Mouse (Mus musculus): Measurements from ENCODE around the gene Hsd17b1. TPM values are rescaled to one million over a fixed set of nuclear protein-coding genes. Genes with fewer than 3 reads are reported as not detected.

Hsd17b1 gene
- polyA plus RNA-seq, 1 experiment from 2014 or later, result 0.08 TPM

- TF ChIP-seq CTCF (IDR thresholded peaks at IDR 0.05; ENCODE audit: low read depth), result peak; percentile 48
These were observed 15.9 kb upstream of the Hsd17b1 start for GRCm38 (mm10) chr11:101062165-101062884.

GRCm38 (mm10) chr11:101062971-101063675, 15.1 kb upstream of the Hsd17b1 start:
- TF ChIP-seq CTCF (IDR thresholded peaks at IDR 0.05; ENCODE audit: low read depth), result no peak
- Histone ChIP-seq H3K36me3 (ENCODE audit: control insufficient read depth, insufficient read depth) (peaks cover 12% of the 10 kb centered on the region), H3K4me1 (replicated peaks; ENCODE audit: control insufficient read depth, insufficient read depth, low read length) (peaks cover 19% of the 10 kb centered on the region; the same call in 1 of the 2 replicates), H3K27me3 (replicated peaks; ENCODE audit: control insufficient read depth, insufficient read depth, low read length) (no peaks in the 10 kb centered on the region), H3K4me3 (ENCODE audit: low read depth, low read length) (no peak overlapping the region), H3K9me3 (ENCODE audit: control insufficient read depth) (no peaks in the 10 kb centered on the region), H3K9ac (ENCODE audit: low read depth, low read length) (no peak overlapping the region), H3K4me2 (replicated peaks; ENCODE audit: low read depth) (peak overlapping the region; percentile 30), H3K27ac (ENCODE audit: low read depth, low read length) (peak overlapping the region; percentile 92)
- WGBS, result 46% methylated on average over 14 of the region's 14 CpGs
- ATAC-seq, result no peak; the same call in none of the 2 replicates

More at GRCm38 (mm10) chr11:101062165-101062884, 15.9 kb upstream of the Hsd17b1 start:
- Histone ChIP-seq H3K9ac (ENCODE audit: low read depth, low read length) (no peak overlapping the region), H3K4me1 (replicated peaks; ENCODE audit: control insufficient read depth, insufficient read depth, low read length) (peaks cover 23% of the 10 kb centered on the region), H3K36me3 (ENCODE audit: control insufficient read depth, insufficient read depth) (peaks cover 12% of the 10 kb centered on the region), H3K27ac (ENCODE audit: low read depth, low read length) (peak overlapping the region; percentile 92; the same call in 1 of the 2 replicates), H3K4me2 (replicated peaks; ENCODE audit: low read depth) (no peak overlapping the region), H3K27me3 (replicated peaks; ENCODE audit: control insufficient read depth, insufficient read depth, low read length) (no peaks in the 10 kb centered on the region), H3K4me3 (ENCODE audit: low read depth, low read length) (no peak overlapping the region), H3K9me3 (ENCODE audit: control insufficient read depth) (no peaks in the 10 kb centered on the region)
- no peak for ATAC-seq
- 73% methylated on average over 12 of the region's 12 CpGs for WGBS

- no peaks in the 10 kb centered on the region for H3K27me3 ChIP-seq (replicated peaks; ENCODE audit: control insufficient read depth, insufficient read depth, low read length)
- H3K27ac ChIP-seq (ENCODE audit: low read depth, low read length), result peak overlapping the region; percentile 92
- peaks cover 16% of the 10 kb centered on the region; the same call in 1 of the 2 replicates for H3K4me1 ChIP-seq (replicated peaks; ENCODE audit: control insufficient read depth, insufficient read depth, low read length)
- H3K36me3 ChIP-seq (ENCODE audit: control insufficient read depth, insufficient read depth), result peaks cover 9% of the 10 kb centered on the region
- no peak for TF ChIP-seq CTCF (IDR thresholded peaks at IDR 0.05; ENCODE audit: low read depth)
- H3K4me2 ChIP-seq (replicated peaks; ENCODE audit: low read depth), result peak overlapping the region; percentile 30
- H3K9me3 ChIP-seq (ENCODE audit: control insufficient read depth), result no peaks in the 10 kb centered on the region
- ATAC-seq, result peak; percentile 76
- peak overlapping the region; percentile 45; the same call in 1 of the 2 replicates for H3K9ac ChIP-seq (ENCODE audit: low read depth, low read length)
- WGBS, result 4% methylated on average over 12 of the region's 12 CpGs
- no peak overlapping the region for H3K4me3 ChIP-seq (ENCODE audit: low read depth, low read length)
These were observed 14.4 kb upstream of the Hsd17b1 start for GRCm38 (mm10) chr11:101063676-101064327.

GRCm38 (mm10) chr11:101064462-101064861, 13.7 kb upstream of the Hsd17b1 start:
- H3K4me3 ChIP-seq (ENCODE audit: low read depth, low read length), result no peak overlapping the region
- peaks cover 7% of the 10 kb centered on the region for H3K36me3 ChIP-seq (ENCODE audit: control insufficient read depth, insufficient read depth)
- WGBS, result 42% methylated on average over 4 of the region's 4 CpGs
- no peak overlapping the region for H3K9ac ChIP-seq (ENCODE audit: low read depth, low read length)
- no peak for ATAC-seq
- TF ChIP-seq CTCF (IDR thresholded peaks at IDR 0.05; ENCODE audit: low read depth), result no peak
- peak overlapping the region; percentile 92 for H3K27ac ChIP-seq (ENCODE audit: low read depth, low read length)
- peaks cover 16% of the 10 kb centered on the region; the same call in 1 of the 2 replicates for H3K4me1 ChIP-seq (replicated peaks; ENCODE audit: control insufficient read depth, insufficient read depth, low read length)
- no peak overlapping the region; the same call in 1 of the 2 replicates for H3K4me2 ChIP-seq (replicated peaks; ENCODE audit: low read depth)
- H3K27me3 ChIP-seq (replicated peaks; ENCODE audit: control insufficient read depth, insufficient read depth, low read length), result no peaks in the 10 kb centered on the region
- no peaks in the 10 kb centered on the region for H3K9me3 ChIP-seq (ENCODE audit: control insufficient read depth)

GRCm38 (mm10) chr11:101065002-101065401, 13.2 kb upstream of the Hsd17b1 start:
- Histone ChIP-seq H3K4me2 (replicated peaks; ENCODE audit: low read depth) (no peak overlapping the region), H3K27me3 (replicated peaks; ENCODE audit: control insufficient read depth, insufficient read depth, low read length) (no peaks in the 10 kb centered on the region), H3K27ac (ENCODE audit: low read depth, low read length) (peak overlapping the region; percentile 92; the same call in 1 of the 2 replicates), H3K36me3 (ENCODE audit: control insufficient read depth, insufficient read depth) (peaks cover 7% of the 10 kb centered on the region), H3K4me1 (replicated peaks; ENCODE audit: control insufficient read depth, insufficient read depth, low read length) (peaks cover 16% of the 10 kb centered on the region; the same call in 1 of the 2 replicates), H3K9ac (ENCODE audit: low read depth, low read length) (no peak overlapping the region), H3K4me3 (ENCODE audit: low read depth, low read length) (no peak overlapping the region), H3K9me3 (ENCODE audit: control insufficient read depth) (no peaks in the 10 kb centered on the region)
- no peak for ATAC-seq
- WGBS, result 77% methylated on average over 9 of the region's 9 CpGs
- no peak for TF ChIP-seq CTCF (IDR thresholded peaks at IDR 0.05; ENCODE audit: low read depth)

All from intestine, postnatal 0 days (tissue).